Mouse (Mus musculus): ENCODE measurements around the gene Spop. TPM values are rescaled to one million over a fixed set of nuclear protein-coding genes. Genes with fewer than 3 reads are reported as not detected.
A peak's percentile ranks its signal among the peaks of the same experiment; 100 is the strongest.

Gene Spop
- polyA plus RNA-seq (2016; fragmentation: Nextera tagmentation; extraction: Ambion mirVana) = 158 and 169 TPM in 2 replicates

DNA sequence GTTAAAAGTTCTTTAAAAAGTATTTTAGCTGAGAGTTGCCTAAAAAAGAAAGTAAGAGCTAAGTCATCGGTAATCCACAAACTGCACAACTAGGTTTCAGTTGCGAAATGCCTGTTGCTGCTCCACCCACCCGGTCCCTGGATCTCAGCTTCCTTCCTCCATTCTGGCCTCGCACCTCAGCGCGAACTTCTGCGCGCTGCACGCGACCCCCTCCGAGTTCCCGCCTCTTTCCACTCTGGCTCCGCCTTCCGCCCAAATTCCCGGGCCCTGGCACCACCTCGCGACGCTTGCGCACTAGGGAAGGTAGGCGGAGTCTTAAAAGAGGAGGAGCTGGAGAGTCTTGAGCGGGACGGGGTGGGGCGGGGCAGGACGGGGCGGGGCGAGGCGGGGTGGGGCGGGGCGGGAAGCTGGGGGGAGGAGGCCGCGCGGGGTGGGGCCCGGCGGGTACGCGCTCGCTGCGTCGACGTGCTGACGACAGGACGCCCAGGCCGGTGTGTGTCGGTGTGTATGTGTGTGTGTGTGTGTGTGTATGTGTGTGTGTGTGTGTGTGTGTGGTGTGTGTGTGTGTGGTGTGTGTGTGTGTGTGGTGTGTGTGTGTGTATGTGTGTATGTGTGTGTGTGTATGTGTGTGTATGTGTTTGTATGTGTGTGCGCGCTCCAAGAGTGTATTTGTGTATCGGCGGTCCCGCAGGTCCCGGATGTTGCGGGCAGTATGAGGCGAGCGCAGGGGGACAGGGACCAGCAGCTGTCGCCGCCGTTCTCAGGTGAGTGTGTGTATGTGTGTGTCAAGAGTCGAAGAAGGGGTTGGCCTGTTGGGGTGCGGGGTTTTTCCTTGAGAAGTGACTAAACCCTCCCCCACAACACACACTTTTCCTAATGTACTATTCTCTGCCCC lies at the start of gene Spop:
Gene Spop (plus strand): TSS at position 440 of the 895 bp plus-strand sequence.
- Histone ChIP-seq H3K9ac (peak within 1 kb of the TSS; percentile 60), H3K27me3 (peaks cover 3% of the 10 kb centered on the region; the same call in 1 of the 2 replicates), H3K4me2 (replicated peaks) (peak within 1 kb of the TSS; percentile 69), H3K27ac (peak within 1 kb of the TSS; percentile 94), H3K36me3 (no peaks in the 10 kb centered on the region), H3K9me3 (no peaks in the 10 kb centered on the region), H3K4me3 (peak within 1 kb of the TSS; percentile 64), H3K4me1 (peaks cover 22% of the 10 kb centered on the region)
- WGBS = 3% methylated on average over 41 of the region's 58 CpGs
- peak; percentile 72 for ATAC-seq (ENCODE audit: insufficient number of reproducible peaks, insufficient read depth, low FRiP score, low TSS enrichment)

DNA sequence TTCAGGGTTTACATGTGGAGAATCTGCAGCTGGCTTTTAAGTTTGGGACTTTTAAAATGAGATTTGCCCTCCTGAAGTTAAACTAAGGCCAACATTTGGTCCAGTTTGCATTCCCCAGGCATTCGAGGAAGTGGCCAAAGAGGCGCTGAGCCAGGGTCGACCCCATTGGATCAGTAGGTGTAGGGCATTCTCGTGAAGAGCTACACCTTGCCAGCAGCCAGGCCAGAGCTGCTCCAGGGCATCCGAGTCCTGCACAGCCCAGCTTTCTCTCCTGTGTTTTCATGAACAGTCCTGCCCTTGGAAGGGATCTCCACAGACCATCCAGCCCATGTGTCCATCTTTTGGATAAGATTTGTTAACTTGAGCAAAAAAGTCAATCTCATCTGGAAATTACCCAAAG lies 49.5 kb upstream of the Spop start:
- Histone ChIP-seq H3K9me3 (no peaks in the 10 kb centered on the region), H3K4me3 (no peak overlapping the region), H3K27me3 (no peaks in the 10 kb centered on the region), H3K27ac (no peak overlapping the region), H3K9ac (no peak overlapping the region), H3K4me1 (0 out of 2 replicates have a peak, but pooled peaks cover under 1% of the 10 kb centered on the region), H3K4me2 (replicated peaks) (no peak overlapping the region), H3K36me3 (peaks cover 14% of the 10 kb centered on the region)
- WGBS = 83% methylated on average over 5 of the region's 5 CpGs
- ATAC-seq (ENCODE audit: insufficient number of reproducible peaks, insufficient read depth, low FRiP score, low TSS enrichment) = no peak

DNA sequence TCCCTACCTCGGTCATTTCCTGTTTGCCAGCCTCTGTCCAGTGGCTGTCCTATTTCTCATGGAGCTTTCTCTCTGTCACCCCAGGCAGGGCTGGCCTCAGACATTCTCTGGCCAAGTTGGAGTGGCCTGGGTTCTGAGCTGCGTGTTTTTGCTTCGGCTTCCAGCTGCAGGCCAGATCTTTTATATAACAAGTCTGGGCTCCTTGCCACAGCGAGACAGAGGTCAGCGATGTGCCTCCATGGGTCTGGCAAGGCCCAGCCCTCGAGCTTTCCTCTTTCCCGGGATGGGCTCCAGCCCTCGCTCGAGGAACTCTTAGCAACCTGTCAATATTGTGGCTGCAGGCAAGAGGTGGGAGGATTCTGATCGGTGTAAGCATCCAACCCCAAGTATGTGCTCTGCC lies 48.3 kb upstream of the Spop start:
- Histone ChIP-seq H3K9ac (no peak overlapping the region), H3K27me3 (no peaks in the 10 kb centered on the region), H3K9me3 (no peaks in the 10 kb centered on the region), H3K4me1 (no peaks in the 10 kb centered on the region), H3K4me2 (replicated peaks) (no peak overlapping the region), H3K4me3 (no peak overlapping the region), H3K27ac (no peak overlapping the region), H3K36me3 (peaks cover 22% of the 10 kb centered on the region)
- no peak for ATAC-seq (ENCODE audit: insufficient number of reproducible peaks, insufficient read depth, low FRiP score, low TSS enrichment)
- 74% methylated on average over 10 of the region's 10 CpGs for WGBS

DNA sequence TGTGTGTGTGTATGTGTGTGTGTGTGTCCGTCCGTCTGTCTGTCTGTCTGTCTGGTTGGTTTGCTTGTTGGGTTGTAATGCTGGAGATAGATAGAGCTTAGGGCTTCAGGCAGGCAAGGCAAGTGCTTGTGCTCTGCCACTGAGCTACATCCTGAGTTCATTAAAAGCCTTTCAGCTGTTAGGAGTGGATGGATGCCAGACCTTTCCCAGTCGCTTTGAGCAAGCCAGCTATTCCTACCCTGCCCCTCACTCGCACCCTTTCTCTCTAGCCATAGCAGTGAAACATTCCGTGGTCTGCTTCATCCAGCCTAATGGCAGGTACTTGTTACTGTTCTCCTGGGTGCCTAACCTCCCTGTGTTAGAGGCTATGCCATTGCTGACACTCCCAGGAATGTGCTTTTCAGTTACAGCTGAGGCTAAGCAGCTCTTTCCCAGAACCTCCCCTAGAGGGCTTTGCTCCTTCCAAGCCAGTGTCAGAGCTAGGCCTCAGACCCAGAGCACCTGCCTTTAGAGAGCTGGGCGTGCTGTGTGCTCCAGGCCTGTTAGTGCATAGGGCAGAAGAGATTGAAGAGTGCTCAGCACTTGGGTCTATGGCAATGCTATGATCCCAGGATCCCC lies 47.5 kb upstream of the Spop start:
- no peak for ATAC-seq (ENCODE audit: insufficient number of reproducible peaks, insufficient read depth, low FRiP score, low TSS enrichment)
- no peaks in the 10 kb centered on the region for H3K4me1 ChIP-seq
- H3K4me3 ChIP-seq = no peak overlapping the region
- H3K36me3 ChIP-seq = peaks cover 24% of the 10 kb centered on the region
- H3K9ac ChIP-seq = no peak overlapping the region
- H3K9me3 ChIP-seq = no peaks in the 10 kb centered on the region
- 82% methylated on average over 6 of the region's 6 CpGs for WGBS
- H3K27me3 ChIP-seq = no peaks in the 10 kb centered on the region
- H3K4me2 ChIP-seq (replicated peaks) = no peak overlapping the region
- H3K27ac ChIP-seq = no peak overlapping the region

DNA sequence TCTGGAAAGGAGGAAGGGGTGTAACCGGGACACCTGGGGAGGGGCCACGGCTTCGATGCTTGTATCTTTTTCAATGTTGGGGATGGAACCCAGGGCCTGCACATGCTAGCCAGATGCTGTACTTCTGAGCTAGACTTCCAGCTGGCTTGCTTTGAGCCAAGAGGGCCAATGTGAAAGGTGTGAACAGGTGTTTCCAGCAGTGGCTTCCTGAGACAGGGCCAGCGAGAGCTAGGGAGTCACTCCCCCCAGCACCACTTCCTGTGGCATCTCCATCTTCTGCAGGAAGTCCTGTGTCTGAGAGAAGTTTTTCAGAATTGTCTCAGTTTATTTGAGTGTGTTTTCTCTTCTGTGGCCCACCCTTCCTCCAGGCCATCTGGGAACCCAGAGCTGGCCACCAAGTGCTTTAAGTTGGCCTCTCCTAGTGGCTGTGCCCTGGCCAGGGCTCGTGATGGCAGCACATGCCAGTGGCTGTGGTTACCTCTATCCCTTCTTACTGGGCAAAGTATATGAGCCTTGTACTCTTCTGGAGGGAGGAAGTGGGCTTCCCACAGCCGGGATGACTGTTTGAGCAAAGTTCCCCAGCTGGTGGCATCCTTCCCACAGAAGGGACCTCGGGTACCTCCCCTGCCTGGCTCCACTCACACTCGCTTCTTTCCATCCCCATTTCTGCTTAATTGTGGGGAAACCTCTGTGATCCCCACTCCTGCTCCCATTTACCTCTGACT lies 46.7 kb upstream of the Spop start:
- WGBS = 84% methylated on average over 8 of the region's 8 CpGs
- H3K4me2 ChIP-seq (replicated peaks) = no peak overlapping the region
- H3K27me3 ChIP-seq = no peaks in the 10 kb centered on the region
- H3K27ac ChIP-seq = no peak overlapping the region
- peaks cover 30% of the 10 kb centered on the region for H3K36me3 ChIP-seq
- no peak overlapping the region for H3K4me3 ChIP-seq
- H3K9me3 ChIP-seq = no peaks in the 10 kb centered on the region
- ATAC-seq (ENCODE audit: insufficient number of reproducible peaks, insufficient read depth, low FRiP score, low TSS enrichment) = no peak
- no peaks in the 10 kb centered on the region for H3K4me1 ChIP-seq
- H3K9ac ChIP-seq = no peak overlapping the region

DNA sequence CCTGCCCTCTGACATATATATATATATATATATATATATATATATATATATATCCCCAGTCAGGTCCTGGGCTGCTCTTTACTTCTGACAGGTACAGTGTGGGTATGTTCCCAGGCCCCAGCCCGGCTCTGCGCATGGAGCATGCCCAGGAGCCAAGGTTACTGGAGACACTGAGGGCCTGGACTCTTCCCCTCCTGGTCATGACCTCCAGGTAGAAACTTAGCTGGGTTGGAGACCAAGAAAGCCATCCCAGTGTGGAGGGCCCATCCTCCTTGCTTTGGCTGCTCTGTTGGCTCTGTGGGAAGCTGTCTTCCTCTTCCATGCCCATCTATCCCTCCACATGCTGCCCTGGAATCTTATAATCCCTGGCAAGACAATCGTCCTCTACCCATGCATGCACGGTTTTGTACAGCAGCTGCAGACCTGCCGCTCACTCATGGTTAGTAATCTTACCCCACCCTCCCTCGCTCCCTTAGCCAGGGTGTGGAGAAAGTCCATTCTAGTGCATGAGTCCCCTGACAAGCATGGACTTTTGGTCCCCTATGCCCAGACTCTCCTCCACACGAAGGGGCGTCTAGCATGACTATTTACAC lies 45.6 kb upstream of the Spop start:
- H3K9ac ChIP-seq = no peak overlapping the region
- H3K4me2 ChIP-seq (replicated peaks) = no peak overlapping the region
- H3K27me3 ChIP-seq = no peaks in the 10 kb centered on the region
- H3K4me1 ChIP-seq = no peaks in the 10 kb centered on the region
- no peak overlapping the region for H3K27ac ChIP-seq
- WGBS = 91% methylated on average over 8 of the region's 8 CpGs
- H3K36me3 ChIP-seq = peaks cover 40% of the 10 kb centered on the region
- no peak for ATAC-seq (ENCODE audit: insufficient number of reproducible peaks, insufficient read depth, low FRiP score, low TSS enrichment)
- H3K9me3 ChIP-seq = no peaks in the 10 kb centered on the region
- no peak overlapping the region for H3K4me3 ChIP-seq

DNA sequence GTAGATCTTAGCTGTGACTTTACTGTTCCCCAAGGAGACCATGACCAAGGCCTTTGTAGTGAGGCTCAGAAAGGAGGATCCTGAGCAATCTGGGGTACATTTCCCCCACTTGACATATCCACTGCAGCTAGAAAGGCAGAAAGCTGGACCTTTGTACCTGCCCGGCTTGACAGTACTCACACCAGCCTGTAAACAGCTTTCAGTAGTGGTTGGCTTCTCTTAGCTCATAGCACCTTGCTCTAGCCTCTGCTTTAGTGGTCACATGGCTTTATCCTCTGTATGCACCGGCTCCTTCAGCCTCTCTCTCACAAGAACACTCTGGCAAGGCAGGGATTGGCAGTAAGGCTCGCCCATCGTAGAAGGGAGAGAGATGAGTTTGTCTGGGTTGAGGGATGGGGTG lies 45.0 kb upstream of the Spop start:
- Histone ChIP-seq H3K36me3 (peaks cover 46% of the 10 kb centered on the region), H3K9me3 (no peaks in the 10 kb centered on the region), H3K4me2 (replicated peaks) (no peak overlapping the region), H3K4me3 (no peak overlapping the region), H3K27me3 (no peaks in the 10 kb centered on the region), H3K27ac (no peak overlapping the region), H3K9ac (no peak overlapping the region), H3K4me1 (no peaks in the 10 kb centered on the region)
- ATAC-seq (ENCODE audit: insufficient number of reproducible peaks, insufficient read depth, low FRiP score, low TSS enrichment) = no peak
- WGBS = 94% methylated on average over 4 of the region's 4 CpGs

DNA sequence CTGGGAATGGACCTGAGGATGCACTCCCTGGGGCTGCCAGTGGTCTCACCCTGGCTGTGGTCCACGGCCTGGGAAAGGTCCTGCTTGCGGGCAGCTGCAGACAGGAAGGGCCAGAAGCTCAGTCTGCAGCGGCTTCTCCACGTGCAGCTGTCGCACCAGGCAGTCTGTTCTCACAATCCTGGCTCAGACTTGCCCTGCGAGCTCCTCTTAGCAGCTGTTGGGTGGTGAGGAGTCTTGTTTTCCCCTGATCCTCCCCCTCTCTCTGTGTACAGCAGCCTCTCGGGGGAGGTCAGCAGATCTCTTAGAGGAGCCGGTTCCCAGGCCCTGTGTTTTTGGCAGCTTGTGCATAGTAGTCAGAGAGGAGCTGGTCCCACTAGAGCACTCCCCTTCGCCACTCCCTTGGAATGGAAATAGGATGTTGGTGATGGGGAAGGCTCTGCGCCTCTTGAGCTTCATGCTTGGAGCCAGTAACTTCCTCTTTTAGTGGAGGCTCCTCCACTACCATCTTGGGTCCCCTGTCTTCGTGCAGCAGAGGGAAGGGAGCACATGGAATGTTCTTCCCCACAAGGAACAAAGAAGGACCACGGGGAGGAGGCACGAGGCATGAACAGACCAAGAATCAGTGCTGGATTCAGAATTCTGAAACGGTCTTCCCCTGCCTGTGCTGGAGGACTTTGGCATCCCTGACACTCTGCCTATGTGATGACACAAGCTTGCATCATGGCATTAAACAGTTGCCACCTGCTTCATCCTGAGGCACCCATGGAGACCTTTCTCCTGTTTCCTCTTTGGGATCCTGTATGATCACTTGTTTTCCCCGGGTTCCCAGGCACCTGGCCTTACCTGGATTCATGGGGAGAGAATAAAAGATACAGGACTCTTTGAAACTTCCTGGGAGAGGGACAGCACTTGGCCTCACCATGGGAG lies 43.7 kb upstream of the Spop start:
- Histone ChIP-seq H3K9ac (no peak overlapping the region), H3K4me3 (no peak overlapping the region), H3K27me3 (no peaks in the 10 kb centered on the region), H3K9me3 (no peaks in the 10 kb centered on the region), H3K36me3 (peaks cover 46% of the 10 kb centered on the region), H3K27ac (no peak overlapping the region), H3K4me2 (replicated peaks) (no peak overlapping the region), H3K4me1 (no peaks in the 10 kb centered on the region)
- no peak for ATAC-seq (ENCODE audit: insufficient number of reproducible peaks, insufficient read depth, low FRiP score, low TSS enrichment)
- WGBS = 75% methylated on average over 15 of the region's 15 CpGs

DNA sequence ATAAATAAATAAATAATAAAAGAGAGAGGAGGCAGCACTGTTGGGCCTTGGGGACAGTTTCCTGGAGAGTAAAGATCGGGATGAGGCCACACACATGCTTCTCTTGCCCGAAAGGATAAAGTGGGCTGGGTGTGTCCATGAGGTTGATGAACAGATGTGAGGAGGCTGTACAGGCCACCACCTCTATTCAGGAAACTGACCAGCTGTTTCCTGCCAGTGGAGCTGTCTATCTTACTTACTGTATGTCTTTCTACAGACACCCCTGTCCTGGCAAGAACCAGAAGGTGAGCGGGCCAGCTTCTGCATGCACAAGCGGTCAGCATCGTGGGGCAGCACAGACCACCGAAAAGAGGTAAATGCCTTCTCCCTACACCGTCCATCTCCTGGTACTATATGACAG lies 42.7 kb upstream of the Spop start:
- no peaks in the 10 kb centered on the region for H3K27me3 ChIP-seq
- H3K9me3 ChIP-seq = no peaks in the 10 kb centered on the region
- no peak for ATAC-seq (ENCODE audit: insufficient number of reproducible peaks, insufficient read depth, low FRiP score, low TSS enrichment)
- no peak overlapping the region for H3K9ac ChIP-seq
- 83% methylated on average over 7 of the region's 7 CpGs for WGBS
- peaks cover 49% of the 10 kb centered on the region for H3K36me3 ChIP-seq
- no peak overlapping the region for H3K4me3 ChIP-seq
- no peak overlapping the region for H3K4me2 ChIP-seq (replicated peaks)
- H3K4me1 ChIP-seq = no peaks in the 10 kb centered on the region
- no peak overlapping the region for H3K27ac ChIP-seq

DNA sequence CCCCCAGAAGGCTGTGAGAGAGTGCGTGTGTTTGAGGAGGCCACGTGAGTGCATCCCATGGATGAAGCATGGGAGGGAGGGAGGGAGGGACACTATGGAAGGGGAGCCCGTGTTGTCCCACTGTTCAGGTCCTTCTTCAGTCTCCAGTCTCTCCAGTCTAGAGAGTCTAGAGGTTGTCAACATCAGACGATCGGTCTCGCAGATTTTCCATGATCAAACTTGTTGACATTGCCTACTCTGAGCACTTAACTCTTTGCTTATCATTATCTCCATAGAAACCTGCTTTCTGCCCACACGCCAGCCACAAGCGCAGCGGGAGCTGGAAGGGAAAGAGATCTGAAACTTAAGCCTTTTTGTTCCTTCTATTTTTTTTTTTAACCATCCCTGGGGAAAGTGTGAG lies 35.0 kb upstream of the Spop start:
- no peak for ATAC-seq (ENCODE audit: insufficient number of reproducible peaks, insufficient read depth, low FRiP score, low TSS enrichment)

DNA sequence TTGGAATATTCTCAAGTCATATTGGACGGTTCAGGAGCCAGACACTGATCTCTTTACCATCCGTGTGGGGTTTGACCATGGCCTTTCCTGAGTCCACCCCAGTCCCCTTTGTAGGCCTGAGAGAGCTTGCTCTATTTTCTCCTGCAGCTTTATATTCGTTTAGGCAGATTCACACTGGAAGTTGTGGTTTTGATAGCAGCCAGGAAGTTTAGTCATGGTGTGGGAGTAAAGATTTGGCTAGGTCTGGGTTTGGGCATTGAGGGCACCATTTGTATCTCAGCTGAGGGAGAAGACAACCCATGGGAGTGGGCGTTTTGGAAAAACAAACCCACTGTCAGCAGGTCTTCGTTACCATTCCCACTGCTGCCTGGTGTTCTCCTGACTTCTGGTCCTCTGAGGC lies 34.3 kb upstream of the Spop start:
- Histone ChIP-seq H3K4me1 (no peaks in the 10 kb centered on the region), H3K4me2 (replicated peaks) (no peak overlapping the region), H3K9me3 (no peaks in the 10 kb centered on the region), H3K9ac (no peak overlapping the region), H3K36me3 (peaks cover 63% of the 10 kb centered on the region), H3K27ac (no peak overlapping the region), H3K27me3 (no peaks in the 10 kb centered on the region), H3K4me3 (no peak overlapping the region)
- 76% methylated on average over 5 of the region's 5 CpGs for WGBS
- no peak for ATAC-seq (ENCODE audit: insufficient number of reproducible peaks, insufficient read depth, low FRiP score, low TSS enrichment)

More for the DNA sequence above, 35.0 kb upstream of the Spop start:
- no peak overlapping the region for H3K27ac ChIP-seq
- H3K36me3 ChIP-seq = peaks cover 65% of the 10 kb centered on the region
- H3K4me3 ChIP-seq = no peak overlapping the region
- no peaks in the 10 kb centered on the region for H3K27me3 ChIP-seq
- H3K9ac ChIP-seq = no peak overlapping the region
- H3K4me1 ChIP-seq = no peaks in the 10 kb centered on the region
- 83% methylated on average over 9 of the region's 9 CpGs for WGBS
- no peak overlapping the region for H3K4me2 ChIP-seq (replicated peaks)
- H3K9me3 ChIP-seq = no peaks in the 10 kb centered on the region
